10 mouse cellular contexts compared by ENCODE assay signal in the genomic region with DNA sequence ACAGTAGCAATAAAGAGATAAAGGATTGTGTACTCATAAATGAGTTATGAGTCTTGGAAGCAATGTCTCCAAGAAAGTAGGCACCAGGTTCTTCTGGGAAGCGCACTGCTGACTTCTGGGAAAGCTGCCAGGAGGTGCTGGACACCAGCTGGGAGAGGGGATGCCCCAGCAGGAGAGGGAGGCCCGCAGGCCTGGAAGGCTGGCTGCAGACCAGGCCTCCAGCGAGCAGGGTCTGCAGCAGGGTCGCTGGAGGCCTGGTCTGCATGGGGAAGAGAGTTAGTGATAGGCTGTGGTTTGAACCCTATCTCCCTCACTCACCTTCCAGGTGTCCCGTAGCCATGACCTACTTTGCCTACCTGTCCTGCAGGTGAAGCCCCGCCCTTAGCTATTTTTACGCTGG.
DNase-seq lines count a peak whose midpoint lies in the region; ATAC-seq and TF ChIP-seq lines count a peak whose summit lies in the region.
"Had no signal": no experiment of that assay in that cellular context is flagged by ENCODE, and none has a peak within 500 bp of the region (broad histone marks: within the 10 kb centered on the region; RNA-seq: fewer than 3 reads in every experiment).

No protein-coding gene starts in this region.

- no peak for TF ChIP-seq CTCF in hindbrain, postnatal 0 days (IDR thresholded peaks at IDR 0.05; ENCODE audit: low read depth)
- TF ChIP-seq CTCF in brain, embryonic 14.5 days (IDR thresholded peaks at IDR 0.05; ENCODE audit: borderline replicate concordance, extremely low read depth, insufficient read depth, insufficient read length), result no peak

- DNase-seq in hindbrain, postnatal 0 days (ENCODE audit: low spot score), result peak; percentile 52
- DNase-seq in hindbrain, embryonic 10.5 days (ENCODE audit: low spot score), result no peak
- DNase-seq in 3T3-L1 (ENCODE audit: low read depth, low spot score), result peak; percentile 71
- DNase-seq in brain, embryonic 14.5 days (ENCODE audit: low read depth), result peak; percentile 35
- DNase-seq in kidney, postnatal 14 days, result peak; percentile 65
- DNase-seq in thymus, postnatal 10 days (ENCODE audit: low spot score in 2 of 2), result no peak
- DNase-seq in layer of hippocampus, adult 9-11 months, result no peak

- 52% methylated on average over 7 of the region's 7 CpGs for WGBS in hindbrain, postnatal 0 days
- 74% methylated on average over 7 of the region's 7 CpGs for WGBS in hindbrain, embryonic 10.5 days

- no peaks in the 10 kb centered on the region for H3K27me3 ChIP-seq in hindbrain, postnatal 0 days (ENCODE audit: insufficient read depth, low read length)
- H3K27me3 ChIP-seq in hindbrain, embryonic 10.5 days (ENCODE audit: insufficient read depth, poor library complexity, severe bottlenecking), result no peaks in the 10 kb centered on the region; the same call in 1 of the 2 replicates

- no peak for TF ChIP-seq POLR2A in brain, embryonic 14.5 days (IDR thresholded peaks at IDR 0.05; ENCODE audit: borderline replicate concordance, extremely low read depth, insufficient read depth, insufficient read length, poor library complexity, severe bottlenecking)

- no peak overlapping the region for H3K9ac ChIP-seq in hindbrain, postnatal 0 days (replicated peaks; ENCODE audit: low read length)

- peaks cover 2% of the 10 kb centered on the region; the same call in 1 of the 2 replicates for H3K9me3 ChIP-seq in hindbrain, postnatal 0 days (ENCODE audit: low read length)
- H3K9me3 ChIP-seq in hindbrain, embryonic 10.5 days, result peaks cover 1% of the 10 kb centered on the region; the same call in 1 of the 2 replicates
- H3K9me3 ChIP-seq: heart, embryonic 10.5 days had no signal

- H3K4me1 ChIP-seq in hindbrain, postnatal 0 days (ENCODE audit: insufficient read depth, low read length), result peaks cover 5% of the 10 kb centered on the region; the same call in 1 of the 2 replicates
- H3K4me1 ChIP-seq in hindbrain, embryonic 10.5 days (replicated peaks), result peaks cover 7% of the 10 kb centered on the region; the same call in 1 of the 2 replicates

- H3K4me3 ChIP-seq in hindbrain, postnatal 0 days (ENCODE audit: low read length), result no peak overlapping the region
- H3K4me3 ChIP-seq in hindbrain, embryonic 10.5 days, result no peak overlapping the region
- H3K4me3 ChIP-seq: heart, embryonic 10.5 days; myocyte had no signal

- H3K4me2 ChIP-seq in hindbrain, postnatal 0 days (ENCODE audit: low read depth, low read length), result no peak overlapping the region

- no peak for ATAC-seq in hindbrain, postnatal 0 days
- ATAC-seq: hindbrain, embryonic 16.5 days had no signal

- H3K36me3 ChIP-seq in hindbrain, postnatal 0 days (ENCODE audit: insufficient read depth, low read length), result no peaks in the 10 kb centered on the region
- H3K36me3 ChIP-seq in hindbrain, embryonic 10.5 days, result no peaks in the 10 kb centered on the region
- H3K36me3 ChIP-seq: heart, embryonic 10.5 days had no signal

- H3K27ac ChIP-seq in hindbrain, postnatal 0 days, result no peak overlapping the region
- H3K27ac ChIP-seq in hindbrain, embryonic 10.5 days, result no peak overlapping the region
- H3K27ac ChIP-seq: heart, embryonic 10.5 days had no signal

Comparison
In these comparisons a context has a peak if more than half of its experiments do, and no peak if none do; other contexts are left out.
1. DNase-seq: peak in hindbrain, postnatal 0 days (single experiment), 3T3-L1 (single experiment), brain, embryonic 14.5 days (single experiment) and kidney, postnatal 14 days (single experiment); none in hindbrain, embryonic 10.5 days (single experiment), thymus, postnatal 10 days (0 of 2) and layer of hippocampus, adult 9-11 months (single experiment).